Mouse (Mus musculus): Measurements from ENCODE around the gene Htatip2.
A peak's percentile ranks its signal among the peaks of the same experiment; 100 is the strongest.

Htatip2 gene

DNA sequence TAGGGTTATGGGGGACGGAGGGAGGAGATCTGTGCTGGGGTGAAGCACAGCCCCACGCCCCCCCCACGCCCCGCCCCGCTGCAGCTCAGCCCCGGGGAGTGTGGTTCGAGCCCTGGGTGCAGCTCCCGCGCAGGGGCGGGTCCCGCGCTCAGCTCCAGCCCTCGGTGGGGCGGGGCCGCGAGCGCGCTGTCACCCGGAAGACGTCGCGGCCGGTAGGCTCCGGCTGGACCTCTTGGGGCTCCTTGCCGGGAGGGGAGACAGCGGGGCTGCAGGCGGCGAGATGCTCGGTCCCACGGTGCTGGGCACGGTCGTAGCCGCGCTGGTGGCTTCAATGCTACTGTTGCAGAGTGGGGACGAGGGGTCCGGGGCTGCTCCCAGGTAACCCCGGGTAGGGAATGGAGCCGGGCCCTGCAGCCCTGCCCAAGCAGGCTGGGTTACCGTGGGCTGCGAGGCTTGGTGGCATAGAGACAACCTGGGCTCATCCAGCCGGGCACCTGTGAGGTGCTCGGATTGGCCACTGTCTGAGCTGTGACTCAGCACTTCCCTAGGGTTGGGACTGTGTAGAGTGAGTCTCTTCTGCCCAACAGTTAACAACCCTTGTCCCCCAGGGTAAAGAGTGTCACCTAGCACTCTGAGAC is at the start of gene Htatip2:
Gene Htatip2 (plus strand): TSS at position 182 of the 638 bp plus-strand sequence.
- DNase-seq, result peak; percentile 40

DNA sequence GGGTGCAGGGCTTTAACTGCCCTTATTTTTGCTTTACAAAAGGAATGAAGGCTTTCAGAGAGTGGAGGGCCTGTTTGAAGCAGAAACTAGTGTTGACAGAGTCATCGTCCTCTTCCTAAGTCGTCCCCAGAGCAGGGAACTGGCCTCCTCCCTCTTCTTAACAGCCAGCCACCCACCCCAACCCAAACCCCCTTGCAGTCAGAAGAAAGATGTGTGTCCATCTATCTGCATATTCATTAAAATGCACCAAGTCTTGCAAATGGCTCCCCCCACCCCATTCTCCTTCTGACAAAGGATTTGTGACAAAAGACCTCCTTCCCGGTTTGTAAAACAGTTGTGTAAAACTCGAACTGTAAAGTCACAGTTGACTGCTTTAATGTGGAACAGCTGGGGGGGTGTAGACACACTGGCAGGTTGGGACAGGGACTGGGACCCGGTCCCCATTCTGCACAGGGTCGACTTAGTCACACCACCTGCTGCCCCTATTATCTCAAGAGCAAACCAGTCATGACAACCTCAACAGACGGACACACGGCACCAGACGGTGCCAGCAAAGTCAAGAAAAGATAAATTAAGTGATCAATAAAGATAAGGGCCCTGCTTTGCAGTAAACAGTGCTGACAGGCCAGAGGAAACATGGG is 49.4 kb upstream of the Htatip2 start:
- no peak for DNase-seq

DNA sequence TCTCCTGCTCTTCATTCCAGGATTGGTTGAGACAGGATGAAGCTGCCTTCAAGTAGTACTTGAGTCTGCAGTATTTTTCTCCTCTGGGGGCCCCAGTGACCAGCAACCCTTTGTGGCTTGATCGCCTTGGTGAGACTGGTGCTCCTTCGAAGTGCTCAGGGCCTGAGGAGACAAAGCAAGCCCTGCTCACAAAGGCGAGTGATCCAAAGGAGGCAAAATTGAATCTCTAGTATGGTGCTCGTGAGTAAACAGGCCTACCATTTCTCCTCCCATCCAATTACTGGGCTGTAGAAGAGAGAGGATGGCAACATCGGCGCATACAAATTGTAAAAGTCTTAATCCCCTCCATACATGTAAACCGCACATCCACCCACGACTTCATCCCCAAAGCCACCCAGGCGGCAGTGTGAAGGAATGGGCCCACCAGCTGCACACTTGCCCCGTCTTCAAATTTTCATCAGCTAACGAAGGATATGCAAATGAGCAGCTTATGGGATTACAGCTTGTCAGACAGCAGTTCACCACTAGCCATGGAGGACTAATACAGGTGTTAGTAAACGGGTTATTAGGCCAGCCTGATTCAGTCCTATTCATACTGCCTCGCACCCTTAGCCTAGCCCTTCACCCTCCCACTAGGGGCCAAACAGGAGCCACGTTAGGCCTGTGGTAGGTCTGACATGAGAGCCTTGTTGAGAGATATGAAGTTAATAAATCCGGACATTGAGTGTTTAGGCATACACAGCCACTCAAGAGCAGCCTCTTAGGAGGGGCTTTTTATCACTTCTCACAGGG is 40.8 kb upstream of the Htatip2 start:
- DNase-seq, result no peak

DNA sequence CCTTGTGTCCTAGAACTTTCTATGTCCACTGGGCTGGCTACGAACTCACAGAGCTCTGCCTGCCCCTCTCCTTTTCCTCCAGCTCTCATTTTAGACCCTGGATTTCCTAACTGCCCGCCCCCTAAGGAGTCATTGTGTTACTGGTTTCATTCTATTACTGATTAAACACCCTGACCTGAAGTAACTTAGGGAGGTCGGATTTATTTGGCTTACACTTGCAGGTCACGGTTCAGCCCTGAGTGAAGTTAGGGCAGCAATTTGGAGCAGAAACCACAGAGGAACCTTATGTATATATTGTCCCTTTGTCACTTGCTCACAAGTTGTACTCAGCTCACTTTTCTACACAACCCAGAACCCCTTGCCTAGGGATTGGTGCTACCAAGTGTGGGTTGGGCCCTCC is 24.6 kb upstream of the Htatip2 start:
- DNase-seq, result peak; percentile 42

DNA sequence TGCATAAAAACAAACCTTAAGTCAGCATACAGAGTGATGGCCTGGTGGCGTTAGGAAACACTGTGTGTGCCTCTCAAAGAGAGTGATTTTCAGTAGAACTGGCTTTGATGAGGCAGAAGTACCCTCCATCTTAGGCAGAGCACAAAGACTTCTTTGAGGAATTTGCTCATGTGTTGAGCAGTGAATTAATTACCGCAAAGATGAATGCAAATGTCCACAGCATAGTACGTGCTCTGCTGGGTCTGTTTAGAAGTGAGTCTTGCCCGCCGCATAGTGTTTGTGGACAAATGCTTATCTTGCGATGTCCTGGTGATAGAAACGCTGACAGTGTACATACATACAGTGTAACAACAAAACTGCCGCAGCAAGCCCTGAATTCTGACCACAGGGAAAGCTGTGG is 19.5 kb upstream of the Htatip2 start:
- DNase-seq, result no peak

DNA sequence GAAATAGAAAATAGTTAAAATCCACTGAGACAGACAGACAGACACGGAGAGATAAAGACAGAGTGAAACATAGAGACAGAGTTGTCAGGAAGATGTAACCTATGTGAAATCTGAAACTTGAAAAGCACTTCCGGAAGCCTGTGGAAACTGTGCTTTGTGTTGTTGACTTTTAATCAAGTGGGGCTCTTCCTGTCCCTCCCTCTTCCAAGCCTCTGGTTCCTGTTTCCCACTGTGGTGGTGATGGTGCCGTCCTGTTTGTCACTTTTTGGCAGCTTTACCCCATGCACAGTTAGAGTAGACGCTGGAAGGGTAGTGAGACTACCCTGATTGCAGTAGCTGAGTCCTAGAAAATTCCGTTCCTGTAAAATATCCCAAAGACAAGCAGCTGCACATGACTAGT is 17.4 kb upstream of the Htatip2 start:
- DNase-seq, result no peak

DNA sequence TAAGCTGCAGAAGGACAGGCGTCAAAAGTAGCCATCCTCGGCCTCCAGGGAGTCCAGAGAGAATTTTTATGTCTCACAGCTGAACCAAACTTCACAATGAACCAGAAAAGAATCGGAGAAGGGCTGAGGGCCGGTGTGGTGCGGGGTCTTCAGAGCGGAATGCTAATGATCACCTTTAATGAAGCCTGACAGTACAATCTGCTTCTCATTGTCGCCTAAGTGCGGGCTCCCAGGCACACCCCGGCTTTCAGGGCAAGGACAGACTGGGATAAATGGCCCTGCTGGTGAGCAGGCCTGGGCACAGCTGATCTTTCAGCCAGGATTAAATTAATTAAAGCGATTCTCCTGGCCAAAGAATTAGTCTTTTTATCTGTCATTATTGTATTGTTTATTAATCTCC is 17.0 kb upstream of the Htatip2 start:
- DNase-seq, result no peak

DNA sequence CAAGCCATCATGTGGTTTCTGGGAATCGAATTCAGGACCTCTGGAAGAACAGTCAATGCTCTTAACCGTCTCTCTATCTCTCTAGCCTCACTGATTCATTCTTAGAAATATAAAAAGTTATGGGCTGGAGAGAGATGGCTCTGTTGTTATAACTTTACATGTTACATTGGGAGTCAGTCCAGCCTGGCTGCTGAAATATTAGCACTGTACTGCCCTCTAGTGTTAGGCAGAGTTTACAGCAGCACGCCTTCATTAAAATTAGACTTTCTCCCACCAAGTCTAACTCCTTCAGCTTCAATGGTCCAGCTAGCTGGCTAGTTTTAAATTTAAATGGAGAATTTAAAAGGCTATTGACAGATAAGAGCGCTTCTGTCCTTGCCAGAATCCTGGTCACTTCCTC is 7.8 kb upstream of the Htatip2 start:
- DNase-seq, result peak; percentile 51

DNA sequence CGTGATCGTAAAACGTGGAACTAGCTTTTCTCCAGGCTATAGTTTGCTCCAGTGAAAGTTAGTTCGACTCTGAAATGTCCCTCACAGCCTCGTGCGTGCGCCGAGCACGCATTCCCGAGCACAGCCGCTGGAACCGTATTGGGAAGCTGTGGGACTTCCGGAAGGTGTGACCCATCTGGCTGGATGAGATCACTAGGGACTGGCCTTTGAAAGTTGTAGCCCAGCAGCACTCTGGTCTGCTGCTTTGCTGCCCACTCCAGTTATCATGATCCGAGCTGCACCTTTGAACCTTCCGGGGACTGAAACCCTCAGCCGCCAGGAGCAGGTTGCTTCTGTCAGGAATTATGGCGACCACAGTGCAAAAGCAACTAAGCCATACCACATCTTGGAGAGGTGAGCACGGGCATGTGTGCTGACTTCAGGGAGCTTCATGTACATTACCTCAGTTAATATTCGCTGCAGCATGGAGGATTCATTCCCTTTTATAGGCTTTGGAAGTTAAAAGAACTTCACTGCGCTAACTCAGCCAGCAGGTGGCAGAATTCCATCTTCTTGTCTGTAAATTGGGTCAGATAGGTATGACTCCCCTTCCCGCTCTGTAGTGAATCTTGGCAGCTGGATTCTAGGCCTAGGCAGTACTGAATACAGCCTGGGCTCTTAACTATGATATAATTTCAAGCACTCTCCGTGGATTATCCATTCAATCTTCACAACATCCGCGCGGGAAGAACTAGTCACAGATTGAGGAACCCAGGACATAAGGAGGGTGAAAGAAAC is 6.0 kb upstream of the Htatip2 start:
- peak; percentile 55 for DNase-seq

DNA sequence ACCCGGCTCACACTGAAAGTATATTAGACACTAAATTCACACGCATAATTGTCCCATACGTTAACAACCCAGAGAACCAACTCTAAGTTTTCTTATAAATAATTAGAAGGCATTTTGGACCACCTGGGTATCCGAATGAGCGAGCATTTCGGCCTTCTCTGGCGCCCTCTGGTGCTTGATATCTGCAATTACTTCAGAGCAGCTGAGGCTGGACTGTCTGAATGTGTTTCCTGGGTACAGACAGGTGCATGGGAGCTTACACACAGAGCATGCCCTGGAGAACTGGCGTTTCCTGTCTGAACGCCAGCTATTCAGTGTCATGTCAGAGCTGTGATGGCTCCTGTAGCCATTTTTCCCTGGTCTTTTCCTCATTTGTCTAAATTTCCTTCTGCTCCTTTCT is 4.1 kb upstream of the Htatip2 start:
- DNase-seq, result peak; percentile 62

DNA sequence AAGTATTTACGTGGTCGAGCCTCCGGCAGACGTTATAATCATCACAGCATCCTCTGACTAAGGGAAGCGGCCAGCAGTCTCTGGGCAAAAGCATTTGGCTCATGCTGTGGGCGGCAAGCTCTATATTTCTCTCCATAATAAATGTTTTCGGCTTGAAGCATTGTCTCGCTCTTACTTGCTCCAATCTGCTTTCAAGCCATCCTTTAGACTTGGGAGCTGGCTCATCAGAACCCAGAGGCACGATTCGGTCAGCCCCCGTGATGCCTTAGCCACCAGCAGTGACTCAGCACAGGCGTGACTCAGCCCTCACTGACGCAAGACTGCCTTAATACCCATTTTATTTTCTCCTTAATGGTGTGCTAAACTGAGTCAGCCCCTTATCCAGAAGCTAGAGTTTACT is 3.7 kb downstream of the Htatip2 start:
- DNase-seq, result no peak

DNA sequence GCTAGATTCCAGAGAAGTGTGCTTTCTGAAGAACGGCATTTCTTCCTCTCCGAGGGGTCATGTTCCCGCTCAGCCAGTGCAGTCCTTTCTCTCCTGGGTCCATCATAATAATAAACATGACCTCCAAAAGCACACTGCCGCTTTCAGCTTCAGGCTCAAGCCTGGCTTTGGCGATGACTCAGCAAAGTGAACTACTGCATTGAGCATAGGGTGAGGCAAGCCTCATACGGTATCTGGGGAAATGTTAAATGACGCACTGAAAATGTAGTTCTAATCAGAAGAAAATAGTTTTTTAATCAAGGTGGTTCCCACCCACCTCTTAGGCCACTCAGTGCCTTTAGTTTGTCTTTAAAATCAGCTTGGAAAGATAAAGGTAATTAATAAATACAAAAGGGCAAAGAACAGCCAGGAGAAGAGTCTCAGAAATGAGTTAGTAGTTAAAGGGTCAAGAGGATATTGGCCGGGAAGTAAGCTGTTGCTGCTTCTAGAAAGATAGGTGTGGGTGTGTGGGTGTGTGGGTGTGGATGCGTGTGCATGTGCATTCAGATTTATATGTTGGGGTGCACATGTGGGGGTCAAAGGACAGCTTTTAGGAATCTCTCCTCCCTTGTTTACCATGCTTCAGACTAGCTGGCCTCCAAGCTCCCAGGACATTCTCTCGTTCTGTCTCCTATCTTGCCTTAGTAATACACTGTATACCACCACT is 5.2 kb downstream of the Htatip2 start:
- no peak for DNase-seq

DNA sequence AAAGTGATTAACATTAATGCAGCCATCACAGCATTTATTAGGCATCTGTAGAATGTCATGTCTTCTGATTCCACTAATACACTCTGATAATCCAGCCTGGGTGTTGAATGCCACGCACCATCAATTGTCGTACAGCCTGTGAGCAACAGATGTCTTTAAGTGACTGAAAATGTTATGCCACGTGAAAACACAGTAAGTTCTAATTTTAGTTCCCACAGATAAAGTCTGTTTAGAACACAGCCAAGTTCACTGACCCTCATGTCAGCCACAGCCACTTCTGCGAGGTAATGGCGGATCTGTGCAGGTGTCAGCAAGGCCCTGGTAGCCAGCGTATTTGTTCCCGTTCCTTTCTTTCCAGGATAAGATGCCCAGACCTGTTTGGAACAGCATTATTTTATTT is 7.3 kb downstream of the Htatip2 start:
- DNase-seq, result no peak

DNA sequence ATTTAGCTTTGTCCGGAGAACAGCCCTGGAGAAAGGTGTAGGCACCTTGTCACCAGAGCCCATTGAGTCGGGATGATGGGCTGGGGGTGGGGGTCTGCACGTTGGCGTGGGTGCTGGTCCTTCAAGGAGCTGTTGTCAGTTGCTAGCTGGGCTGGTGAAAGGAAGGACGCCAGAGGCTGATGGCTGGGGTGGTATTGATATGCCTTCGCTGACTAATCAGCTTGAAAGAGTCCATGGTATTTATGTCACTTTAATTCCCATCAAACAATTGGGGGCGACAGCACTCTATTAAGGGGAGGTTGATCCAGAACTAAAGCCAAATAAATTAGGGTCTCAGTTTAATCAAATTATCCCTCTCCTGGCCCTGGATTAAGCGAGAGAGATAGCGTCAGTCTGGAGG is 9.6 kb downstream of the Htatip2 start:
- no peak for DNase-seq

DNA sequence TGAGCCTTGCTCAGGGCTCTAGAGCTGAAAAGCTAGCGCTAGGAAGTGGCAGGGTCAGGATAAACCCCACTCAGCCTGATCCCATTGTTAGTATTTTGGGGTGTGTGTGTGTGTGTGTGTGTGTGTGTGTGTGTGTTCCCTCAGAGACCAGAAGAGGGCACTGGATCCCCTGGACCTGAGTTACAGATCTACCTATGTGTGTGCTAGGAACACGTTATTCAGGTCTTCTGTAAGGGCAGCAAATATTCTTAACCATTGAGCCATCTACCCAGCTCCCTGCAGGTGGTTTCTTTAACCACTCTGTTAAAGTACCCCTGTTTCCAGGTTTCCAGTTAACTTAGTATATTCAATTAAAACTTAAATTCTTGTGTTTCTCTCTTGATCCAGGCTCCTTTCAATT is 15.5 kb downstream of the Htatip2 start:
- no peak for DNase-seq

DNA sequence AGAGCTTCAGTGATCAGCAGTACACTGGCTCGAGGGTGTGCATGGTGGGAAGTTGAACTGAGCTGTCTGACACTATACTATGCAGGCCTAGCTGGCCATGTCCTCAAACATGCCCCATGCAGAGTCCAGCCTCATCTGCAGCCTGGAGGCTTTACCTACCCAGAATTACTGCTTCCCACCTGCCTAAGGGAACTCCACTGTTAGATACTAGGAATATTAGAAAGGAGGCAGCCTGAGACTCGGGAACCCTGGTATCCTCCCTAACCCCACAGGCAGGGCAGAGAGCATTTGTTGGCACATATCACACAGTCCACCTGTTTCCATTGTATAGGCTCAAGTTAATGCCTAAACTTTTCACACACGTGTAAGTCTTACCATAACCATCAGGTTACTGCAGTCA is 18.7 kb downstream of the Htatip2 start:
- no peak for DNase-seq

DNA sequence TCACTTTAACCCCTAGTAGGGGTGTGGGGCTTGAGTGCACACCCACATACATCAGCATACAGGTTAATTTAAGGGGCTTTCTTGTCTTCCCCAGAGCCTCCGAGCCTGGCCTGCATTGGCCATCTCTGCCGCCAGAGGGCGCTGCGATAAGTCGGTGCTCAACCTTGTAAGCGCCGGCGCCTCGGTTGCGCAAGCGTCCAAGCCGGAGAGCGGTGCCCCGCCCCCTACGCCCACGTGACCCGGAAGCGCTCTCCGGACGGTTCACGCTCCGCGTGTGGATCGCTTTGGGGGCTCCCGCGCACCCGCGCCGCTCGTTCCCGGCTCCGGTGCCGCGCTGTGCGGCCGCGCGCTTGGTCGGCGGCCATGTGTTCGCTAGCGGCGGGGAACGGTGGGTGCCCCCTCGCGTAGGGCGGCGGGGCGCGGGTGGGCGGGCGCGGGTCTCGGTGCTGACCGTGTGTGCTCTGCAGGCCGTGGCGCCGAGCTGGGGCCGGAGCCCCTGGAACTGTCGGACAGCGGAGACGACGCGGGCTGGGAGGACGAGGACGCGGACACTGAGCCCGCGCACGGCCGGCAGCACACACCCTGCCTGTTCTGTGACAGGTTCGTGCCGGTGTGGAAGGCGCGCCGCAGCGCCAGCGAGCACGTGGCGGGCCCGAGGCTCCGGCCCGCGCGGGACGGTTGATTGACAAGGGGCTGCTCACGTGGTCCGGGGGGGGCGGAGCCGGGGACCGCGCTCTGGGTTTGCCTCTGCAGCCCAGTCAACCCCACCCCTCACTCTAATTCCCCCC is 19.4 kb downstream of the Htatip2 start, which contains the start of gene Prmt3:
Gene Prmt3 (plus strand): TSS at position 233 of the 788 bp plus-strand sequence.
- DNase-seq, result peak; percentile 97

DNA sequence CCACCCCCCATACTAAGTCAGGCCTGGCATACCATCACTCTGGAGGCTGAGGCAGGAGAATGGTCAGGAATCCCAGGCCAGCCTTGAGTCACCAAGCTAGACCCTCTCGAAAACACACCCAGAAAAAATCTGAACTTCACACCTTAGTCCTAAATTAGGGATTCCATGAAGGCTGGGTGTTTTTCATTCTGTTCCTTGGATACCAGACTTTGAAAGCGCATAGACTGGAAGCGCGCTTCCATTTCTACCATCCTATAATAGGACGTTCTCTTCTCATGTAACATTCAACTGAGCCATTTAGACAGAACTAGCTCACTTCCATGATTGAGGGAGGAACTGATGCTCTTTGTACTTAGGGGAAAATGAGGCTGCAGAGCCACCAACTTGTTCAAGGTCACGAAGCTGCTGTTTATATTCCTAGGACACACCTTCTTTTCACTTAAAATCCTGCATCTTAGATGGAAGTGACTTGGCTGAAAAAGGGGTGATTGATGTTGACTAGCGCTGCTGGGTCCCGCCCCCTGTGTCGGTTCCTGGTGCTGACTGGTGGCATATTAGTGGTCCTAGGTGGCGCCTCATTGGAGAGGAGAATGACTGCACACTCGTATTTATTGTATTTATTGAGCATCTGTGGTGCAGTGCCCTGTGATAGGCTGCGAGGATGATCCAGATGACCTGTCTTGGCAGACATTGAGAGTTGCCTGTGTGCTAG is 20.1 kb downstream of the Htatip2 start:
- DNase-seq, result peak; percentile 26

DNA sequence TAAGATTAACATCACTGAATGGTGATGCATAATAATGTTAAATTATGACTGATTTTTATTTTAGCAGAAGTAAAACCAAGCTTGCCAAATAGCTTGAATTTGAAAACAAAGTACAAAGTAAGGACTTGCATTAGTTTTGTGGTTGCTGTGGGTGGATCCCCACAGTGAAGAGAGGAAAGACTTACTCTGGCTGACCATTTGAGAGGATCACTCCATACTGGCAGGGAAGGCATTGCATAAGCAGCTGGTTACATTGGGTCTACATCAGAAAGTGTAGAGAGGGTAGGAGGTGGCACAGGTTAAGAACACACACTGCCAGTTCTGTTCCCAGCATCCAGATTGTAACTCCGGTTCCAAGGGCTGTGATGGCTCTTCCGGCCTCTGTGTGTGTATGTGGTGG is 24.1 kb downstream of the Htatip2 start:
- no peak for DNase-seq

DNA sequence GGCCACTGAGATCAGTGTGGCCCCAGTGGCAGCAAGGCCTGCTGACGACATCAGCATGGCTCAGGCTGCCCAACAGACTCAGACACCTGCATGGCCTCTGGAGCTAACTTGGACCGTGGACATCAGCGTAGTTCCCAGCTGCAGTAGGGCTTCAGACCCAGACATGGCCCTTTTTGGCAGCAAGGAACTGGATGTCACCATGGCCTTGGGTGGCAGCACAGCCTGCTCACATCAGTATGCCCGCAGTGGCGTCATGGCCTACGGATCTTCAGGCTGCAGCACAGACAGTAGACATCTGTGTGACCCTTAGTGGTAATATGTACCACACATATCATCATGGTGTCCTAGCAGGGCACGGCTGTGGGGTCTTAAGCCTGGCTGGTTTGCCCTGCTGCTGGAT is 26.2 kb downstream of the Htatip2 start:
- DNase-seq, result no peak

All from kidney, adult 9 months (tissue).